Mouse (Mus musculus): ENCODE data around the gene Ing3.

DNA sequence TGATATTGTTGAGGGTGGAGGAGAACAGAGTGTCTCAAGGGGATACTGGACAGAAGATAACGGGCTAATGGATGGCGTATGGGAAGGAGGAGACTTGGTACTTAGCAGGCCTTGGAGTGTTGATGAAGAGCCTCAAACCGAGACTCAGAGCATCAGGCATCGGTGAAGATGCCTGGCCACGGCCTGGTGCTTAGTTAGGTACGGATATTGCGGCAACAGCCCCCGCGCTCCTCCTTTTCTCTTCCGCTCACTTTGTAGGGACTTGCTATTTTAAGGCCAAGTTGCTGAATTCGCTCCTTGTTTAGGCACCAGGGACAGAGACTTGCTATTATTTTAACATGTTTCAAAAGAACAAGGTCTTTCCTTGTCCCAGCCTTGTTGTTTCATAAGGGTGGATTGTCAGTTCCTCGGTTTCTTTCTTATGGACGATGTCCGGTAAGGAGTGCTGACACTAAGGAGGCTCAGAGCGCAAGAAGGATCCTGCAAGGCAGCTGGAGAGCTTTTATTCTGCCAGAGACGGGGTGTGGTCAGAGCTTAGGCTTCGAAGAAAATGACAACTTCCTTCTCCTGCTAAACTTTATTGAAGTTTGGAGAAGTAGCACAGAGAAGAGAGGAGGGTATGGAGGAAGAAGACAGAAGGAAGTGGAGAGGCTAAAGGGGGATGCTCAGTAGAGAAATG lies 53.3 kb downstream of the Ing3 start:
- TF ChIP-seq CTCF (conservative IDR thresholded peaks at IDR 0.05 in 1 of 2, IDR thresholded peaks at IDR 0.05 in 1 of 2; ENCODE audit: low read depth in 2 of 2, low read length in 2 of 2) (no peak), SIN3A (IDR thresholded peaks at IDR 0.05; ENCODE audit: low read length) (no peak), USF2 (conservative IDR thresholded peaks at IDR 0.05; ENCODE audit: low read depth, low read length) (no peak), IRF4 (IDR thresholded peaks at IDR 0.05; ENCODE audit: low read depth, low read length) (no peak), EP300 (IDR thresholded peaks at IDR 0.05; ENCODE audit: low read length) (no peak), TCF12 (IDR thresholded peaks at IDR 0.05; ENCODE audit: low read depth, low read length) (no peak), MAX (IDR thresholded peaks at IDR 0.05; ENCODE audit: low read length) (no peak), POLR2A (IDR thresholded peaks at IDR 0.05; ENCODE audit: low read depth, low read length) (no peak), POLR2AphosphoS2 (IDR thresholded peaks at IDR 0.05; ENCODE audit: low read depth, low read length) (no peak), ZMIZ1 (IDR thresholded peaks at IDR 0.05; ENCODE audit: low read depth, low read length) (no peak)
